Mouse (Mus musculus): Measurements from ENCODE around the gene Amt. TPM values are rescaled to one million over a fixed set of nuclear protein-coding genes. Genes with fewer than 3 reads are reported as not detected.
"Not testable (repeated sequence)": the region's sequence is repeated elsewhere in the genome, so short reads cannot be mapped to it uniquely, and the experiment has no call there.

The Amt gene
- total RNA-seq, 2 experiments from 2014 or later: 32.1 to 38.0 TPM

GRCm38 (mm10) chr9:108267691-108268090 is 29.0 kb upstream of the Amt start:
- intact Hi-C loops (cut with DNase I): no loop called here
- no peak overlapping the region for H3K27ac ChIP-seq
- H3K4me3 ChIP-seq: no peak overlapping the region
- DNase-seq (ENCODE audit: extremely low spot score in 1 of 2, low spot score in 2 of 2): no peak
- no peak for TF ChIP-seq CTCF (IDR thresholded peaks at IDR 0.05)

- DNase-seq (ENCODE audit: extremely low spot score in 1 of 2, low spot score in 2 of 2): not testable (repeated sequence)
These were observed 28.0 kb upstream of the Amt start for GRCm38 (mm10) chr9:108268701-108269100.

GRCm38 (mm10) chr9:108271941-108272340 is 24.7 kb upstream of the Amt start:
- no peak overlapping the region for H3K4me3 ChIP-seq
- intact Hi-C loops (cut with DNase I): no loop called here
- no peak for TF ChIP-seq CTCF (IDR thresholded peaks at IDR 0.05)
- H3K27ac ChIP-seq: no peak overlapping the region
- DNase-seq (ENCODE audit: extremely low spot score in 1 of 2, low spot score in 2 of 2): no peak

More at GRCm38 (mm10) chr9:108268701-108269100, 28.0 kb upstream of the Amt start:
- H3K4me3 ChIP-seq; H3K27ac ChIP-seq; intact Hi-C loops (cut with DNase I): not testable (repeated sequence)

GRCm38 (mm10) chr9:108272691-108273090 is 24.0 kb upstream of the Amt start:
- Histone ChIP-seq H3K4me3 (no peak overlapping the region), H3K27ac (no peak overlapping the region)
- intact Hi-C loops (cut with DNase I): no loop called here
- no peak for DNase-seq (ENCODE audit: extremely low spot score in 1 of 2, low spot score in 2 of 2)
- TF ChIP-seq CTCF (IDR thresholded peaks at IDR 0.05): no peak

- no peak for TF ChIP-seq CTCF (IDR thresholded peaks at IDR 0.05)
- Histone ChIP-seq H3K4me3 (no peak overlapping the region), H3K27ac (no peak overlapping the region)
- intact Hi-C loops (cut with DNase I): no loop called here
- no peak for DNase-seq (ENCODE audit: extremely low spot score in 1 of 2, low spot score in 2 of 2)
These were observed 23.2 kb upstream of the Amt start for GRCm38 (mm10) chr9:108273485-108273884.

- TF ChIP-seq CTCF (IDR thresholded peaks at IDR 0.05): no peak
- Histone ChIP-seq H3K4me3 (no peak overlapping the region), H3K27ac (no peak overlapping the region)
- no peak for DNase-seq (ENCODE audit: extremely low spot score in 1 of 2, low spot score in 2 of 2)
- intact Hi-C loops (cut with DNase I): no loop called here
These were observed 21.9 kb upstream of the Amt start for GRCm38 (mm10) chr9:108274476-108275330.

- TF ChIP-seq CTCF (IDR thresholded peaks at IDR 0.05): no peak
- H3K27ac ChIP-seq: no peak overlapping the region
- H3K4me3 ChIP-seq: no peak overlapping the region
- DNase-seq (ENCODE audit: extremely low spot score in 1 of 2, low spot score in 2 of 2): no peak
- intact Hi-C loops (cut with DNase I): no loop called here
These were observed 21.4 kb upstream of the Amt start for GRCm38 (mm10) chr9:108275331-108275659.

GRCm38 (mm10) chr9:108278697-108279450 is 17.8 kb upstream of the Amt start:
- DNase-seq (ENCODE audit: extremely low spot score in 1 of 2, low spot score in 2 of 2): no peak
- TF ChIP-seq CTCF (IDR thresholded peaks at IDR 0.05): peak; percentile 50
- Histone ChIP-seq H3K27ac (no peak overlapping the region), H3K4me3 (no peak overlapping the region)
- intact Hi-C loops (cut with DNase I): no loop called here

- H3K27ac ChIP-seq: peak overlapping the region; percentile 17; the same call in 1 of the 2 replicates
- TF ChIP-seq CTCF (IDR thresholded peaks at IDR 0.05): no peak
- no peak overlapping the region for H3K4me3 ChIP-seq
- intact Hi-C loops (cut with DNase I): loop anchor here (5.0 kb wide), 1 partner anchor 78 kb away; no protein-coding TSS in a partner anchor
- DNase-seq (ENCODE audit: extremely low spot score in 1 of 2, low spot score in 2 of 2): no peak
These were observed 16.4 kb upstream of the Amt start for GRCm38 (mm10) chr9:108280071-108280828.

GRCm38 (mm10) chr9:108284410-108284809 is 12.2 kb upstream of the Amt start:
- Histone ChIP-seq H3K4me3 (no peak overlapping the region), H3K27ac (no peak overlapping the region)
- peak; percentile 56 to 73 for DNase-seq (ENCODE audit: extremely low spot score in 1 of 2, low spot score in 2 of 2)
- intact Hi-C loops (cut with DNase I): loop anchor here (1.0 to 5.0 kb wide), 2 partner anchors 82 to 189 kb away; no protein-coding TSS in a partner anchor
- TF ChIP-seq CTCF (IDR thresholded peaks at IDR 0.05): peak; percentile 93

GRCm38 (mm10) chr9:108287526-108288238 is 9.0 kb upstream of the Amt start:
- intact Hi-C loops (cut with DNase I): not testable (repeated sequence)

More at GRCm38 (mm10) chr9:108287526-108288238, 9.0 kb upstream of the Amt start:
- H3K27ac ChIP-seq; H3K4me3 ChIP-seq; DNase-seq (ENCODE audit: extremely low spot score in 1 of 2, low spot score in 2 of 2): not testable (repeated sequence)

Data from left cerebral cortex, adult 2 months (tissue).